Mouse (Mus musculus) forebrain, embryonic 10.5 days (tissue): ENCODE results near the gene Stat2. TPM values are rescaled to one million over a fixed set of nuclear protein-coding genes. Genes with fewer than 3 reads are reported as not detected.
"Not testable (repeated sequence)": the region's sequence is repeated elsewhere in the genome, so short reads cannot be mapped to it uniquely, and the experiment has no call there.

ENCODE experiments used
- DNase-seq: peaks from one replicate; pipeline ENCODE4 v3.0.0-alpha.2; 2017; ENCODE audit warnings: low spot score; ENCODE audit errors: extremely low spot score
- H3K27ac ChIP-seq: fragments of 300-500 bp; sonication (generic); 2 replicates; pipeline ENCODE4 v1.5.1; 2016; ENCODE audit warnings: mild to moderate bottlenecking
- H3K27me3 ChIP-seq: fragments of 300-500 bp; sonication (generic); 2 replicates; pipeline ENCODE4 v1.6.1; 2016; ENCODE audit warnings: mild to moderate bottlenecking; ENCODE audit not compliant: poor library complexity, severe bottlenecking
- H3K36me3 ChIP-seq: fragments of 300-500 bp; sonication (generic); replicated peaks from 2 replicates; pipeline ENCODE4 v1.6.1; 2016; ENCODE audit warnings: mild to moderate bottlenecking, moderate library complexity
- H3K4me1 ChIP-seq: fragments of 300-500 bp; sonication (generic); 2 replicates; pipeline ENCODE4 v1.6.1; 2016
- H3K4me3 ChIP-seq: fragments of 300-500 bp; sonication (generic); 2 replicates; pipeline ENCODE4 v1.5.1; 2016; ENCODE audit warnings: mild to moderate bottlenecking, moderate library complexity
- H3K9me3 ChIP-seq: fragments of 300-500 bp; sonication (generic); 2 replicates; pipeline ENCODE4 v1.6.1; 2016; ENCODE audit warnings: mild to moderate bottlenecking, moderate library complexity
- WGBS: fragments of 180-500 bp; shearing (Covaris S2); methylation state at CpG from one replicate; pipeline ENCODE4 v1.1.7; 2016; 5-methylcytosine and 5-hydroxymethylcytosine counted together
- polyA plus RNA-seq: library from polyadenylated mRNA; unstranded; fragments of >200 nt; fragmentation: Nextera tagmentation; extraction: Ambion mirVana; gene quantifications from 2 replicates; pipeline ENCODE4 v1.2.1, GENCODE M21; 2016

Gene Stat2
- polyA plus RNA-seq, 1 experiment from 2014 or later, result 10.7 TPM

DNA sequence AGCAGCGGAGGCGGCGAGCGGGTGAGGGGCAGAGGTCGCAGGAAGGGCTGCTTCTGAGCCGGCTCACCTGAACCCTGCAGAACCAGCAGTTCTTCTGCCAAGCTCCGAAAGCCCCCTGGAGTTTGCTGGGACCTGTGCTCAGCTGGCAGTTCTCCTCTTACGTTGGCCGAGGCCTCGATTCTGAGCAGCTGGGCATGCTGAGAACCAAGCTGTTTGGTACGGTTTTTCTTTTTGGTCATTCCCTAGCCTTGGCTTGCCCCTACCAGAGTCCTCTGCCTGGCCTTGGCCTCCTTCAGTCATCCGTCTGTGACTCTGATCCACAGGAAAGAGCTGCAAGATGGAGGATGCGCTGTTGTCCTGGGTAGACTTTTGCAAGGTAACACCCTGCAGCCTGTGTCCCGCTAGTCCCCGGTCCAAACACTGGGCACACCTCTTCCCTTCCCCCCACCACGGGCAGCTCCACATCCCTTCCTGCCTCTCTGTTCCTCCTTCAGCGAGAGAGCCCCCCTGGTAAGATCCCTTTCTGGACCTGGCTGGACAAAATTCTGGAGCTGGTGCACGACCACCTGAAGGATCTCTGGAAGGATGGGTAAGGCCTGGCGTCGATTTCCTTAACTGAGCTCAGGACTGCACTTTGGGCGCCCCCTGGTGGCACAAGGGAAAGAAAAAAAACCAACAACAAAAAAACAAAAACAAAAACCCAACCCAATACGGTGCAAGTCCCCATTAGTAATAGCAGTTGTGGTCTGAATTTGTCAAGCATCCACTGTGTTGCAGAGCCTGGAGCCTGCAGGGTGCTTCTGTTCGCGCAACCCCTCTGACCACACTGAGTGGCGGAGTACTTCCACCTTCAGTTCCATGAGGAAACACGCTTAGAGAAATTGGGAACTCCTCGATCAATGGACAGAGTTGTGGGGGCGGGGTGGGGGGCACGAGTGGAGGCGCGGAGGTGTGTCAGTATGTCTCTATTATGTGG, 13.5 kb downstream of the Stat2 start:
- peak; percentile 71 for DNase-seq
- H3K27me3 ChIP-seq, result no peaks in the 10 kb centered on the region
- H3K36me3 ChIP-seq, result peaks cover 70% of the 10 kb centered on the region
- no peak overlapping the region for H3K27ac ChIP-seq
- H3K4me3 ChIP-seq, result no peak overlapping the region
- 67% methylated on average over 31 of the region's 31 CpGs for WGBS
- H3K9me3 ChIP-seq, result no peaks in the 10 kb centered on the region
- no peaks in the 10 kb centered on the region for H3K4me1 ChIP-seq

GRCm38 (mm10) chr10:128290594-128290993, 20.2 kb downstream of the Stat2 start:
- H3K27ac ChIP-seq, H3K9me3 ChIP-seq, H3K4me1 ChIP-seq, H3K4me3 ChIP-seq, H3K27me3 ChIP-seq, DNase-seq: not testable (repeated sequence)
- H3K36me3 ChIP-seq, result peaks cover 38% of the 10 kb centered on the region
- WGBS, result 70% methylated on average over 1 of the region's 1 CpGs

- no peaks in the 10 kb centered on the region for H3K27me3 ChIP-seq
- WGBS, result 82% methylated on average over 13 of the region's 13 CpGs
- no peak for DNase-seq
- peaks cover 15% of the 10 kb centered on the region for H3K36me3 ChIP-seq
- no peak overlapping the region for H3K4me3 ChIP-seq
- H3K4me1 ChIP-seq, result peaks cover 8% of the 10 kb centered on the region; the same call in 1 of the 2 replicates
- H3K9me3 ChIP-seq, result no peaks in the 10 kb centered on the region
- no peak overlapping the region for H3K27ac ChIP-seq
Measured at GRCm38 (mm10) chr10:128296370-128297090, 26.2 kb downstream of the Stat2 start.

GRCm38 (mm10) chr10:128297221-128297620, 26.9 kb downstream of the Stat2 start:
- Histone ChIP-seq H3K4me3 (no peak overlapping the region), H3K36me3 (peaks cover 9% of the 10 kb centered on the region), H3K4me1 (peaks cover 10% of the 10 kb centered on the region), H3K9me3 (no peaks in the 10 kb centered on the region), H3K27me3 (no peaks in the 10 kb centered on the region), H3K27ac (no peak overlapping the region)
- no peak for DNase-seq
- 86% methylated on average over 4 of the region's 4 CpGs for WGBS

- H3K27me3 ChIP-seq, result no peaks in the 10 kb centered on the region
- H3K27ac ChIP-seq, result no peak overlapping the region
- no peak overlapping the region for H3K4me3 ChIP-seq
- no peaks in the 10 kb centered on the region for H3K9me3 ChIP-seq
- H3K4me1 ChIP-seq, result peaks cover 14% of the 10 kb centered on the region
- 86% methylated on average over 11 of the region's 11 CpGs for WGBS
- no peak for DNase-seq
- H3K36me3 ChIP-seq, result peaks cover 5% of the 10 kb centered on the region
Measured at GRCm38 (mm10) chr10:128297622-128298021, 27.3 kb downstream of the Stat2 start.

DNA sequence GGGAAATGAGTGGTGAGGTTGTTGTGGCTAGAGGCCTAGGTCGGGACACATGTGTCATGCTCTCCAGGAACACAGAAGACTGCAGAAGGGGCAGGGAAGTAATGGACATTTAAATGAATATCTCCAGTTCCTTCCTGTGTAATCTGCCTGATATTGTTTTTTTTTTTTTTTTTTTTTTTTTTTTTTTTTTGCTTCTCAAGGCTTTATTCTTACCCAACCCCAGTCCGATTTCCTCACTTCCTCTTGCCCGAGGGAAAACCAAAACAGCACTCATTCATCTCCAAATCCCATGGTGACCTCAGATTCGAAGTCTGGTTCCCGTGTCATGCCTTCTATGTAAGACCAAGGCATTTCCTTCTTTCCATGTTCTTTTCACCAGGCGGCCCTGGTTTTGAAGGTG, 27.9 kb downstream of the Stat2 start:
- no peaks in the 10 kb centered on the region for H3K27me3 ChIP-seq
- H3K27ac ChIP-seq, result no peak overlapping the region
- H3K4me3 ChIP-seq, result no peak overlapping the region
- no peaks in the 10 kb centered on the region for H3K9me3 ChIP-seq
- 77% methylated on average over 6 of the region's 6 CpGs for WGBS
- peaks cover 16% of the 10 kb centered on the region for H3K4me1 ChIP-seq
- H3K36me3 ChIP-seq, result no peaks in the 10 kb centered on the region
- no peak for DNase-seq

- no peak within 1 kb of the TSS for H3K27ac ChIP-seq
- WGBS, result 87% methylated on average over 11 of the region's 11 CpGs
- peaks cover 19% of the 10 kb centered on the region for H3K4me1 ChIP-seq
- H3K4me3 ChIP-seq, result no peak within 1 kb of the TSS
- H3K36me3 ChIP-seq, result no peaks in the 10 kb centered on the region
- no peak for DNase-seq
- H3K27me3 ChIP-seq, result no peaks in the 10 kb centered on the region
- no peaks in the 10 kb centered on the region for H3K9me3 ChIP-seq
Measured at GRCm38 (mm10) chr10:128298702-128299171, 28.4 kb downstream of the Stat2 start, which contains the start of gene Il23a. Gene Il23a, minus strand, starts transcription at chr10:128298752.

- Histone ChIP-seq H3K36me3 (peaks cover 20% of the 10 kb centered on the region), H3K27me3 (no peaks in the 10 kb centered on the region), H3K9me3 (no peaks in the 10 kb centered on the region), H3K4me1 (peaks cover 21% of the 10 kb centered on the region), H3K27ac (peak overlapping the region; percentile 91), H3K4me3 (peak overlapping the region; percentile 60)
- 54% methylated on average over 3 of the region's 3 CpGs for WGBS
- DNase-seq, result peak; percentile 19
Measured at GRCm38 (mm10) chr10:128302357-128302756, 32.0 kb downstream of the Stat2 start.

GRCm38 (mm10) chr10:128302785-128303125, 32.4 kb downstream of the Stat2 start:
- 1% methylated on average over 9 of the region's 9 CpGs for WGBS
- DNase-seq, result no peak

GRCm38 (mm10) chr10:128303126-128304021, 33.0 kb downstream of the Stat2 start, which contains the start of gene Pan2:
Gene Pan2, plus strand, starts transcription at chr10:128303335.
- Histone ChIP-seq H3K4me3 (peak within 1 kb of the TSS; percentile 60), H3K4me1 (peaks cover 21% of the 10 kb centered on the region), H3K36me3 (peaks cover 26% of the 10 kb centered on the region), H3K9me3 (no peaks in the 10 kb centered on the region), H3K27ac (peak within 1 kb of the TSS; percentile 91), H3K27me3 (no peaks in the 10 kb centered on the region)
- 2% methylated on average over 37 of the region's 37 CpGs for WGBS
- DNase-seq, result peak; percentile 100

More at GRCm38 (mm10) chr10:128302785-128303125, 32.4 kb downstream of the Stat2 start:
- H3K4me3 ChIP-seq, result peak overlapping the region; percentile 60
- peaks cover 20% of the 10 kb centered on the region for H3K36me3 ChIP-seq
- no peaks in the 10 kb centered on the region for H3K27me3 ChIP-seq
- peaks cover 21% of the 10 kb centered on the region for H3K4me1 ChIP-seq
- no peaks in the 10 kb centered on the region for H3K9me3 ChIP-seq
- H3K27ac ChIP-seq, result peak overlapping the region; percentile 91

DNA sequence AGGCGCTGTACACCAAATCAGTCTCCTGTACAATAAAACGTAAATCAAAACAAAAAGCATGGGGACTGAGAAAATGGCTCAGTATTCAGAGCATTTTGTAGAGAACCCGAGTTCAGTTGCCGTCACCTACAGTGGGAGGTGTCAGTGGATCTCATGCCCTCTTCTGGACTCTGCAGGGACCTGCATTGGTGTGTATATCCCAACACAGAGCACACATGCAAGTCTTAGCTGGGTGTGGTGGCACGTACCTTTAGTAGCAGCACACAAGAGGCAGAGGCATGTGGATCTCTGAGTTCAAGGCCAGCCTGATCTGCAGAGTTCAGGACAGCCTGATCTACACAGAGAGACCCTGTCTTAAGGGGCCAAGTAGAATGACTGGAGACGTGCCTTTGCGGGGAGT, 39.3 kb downstream of the Stat2 start:
- no peaks in the 10 kb centered on the region for H3K27me3 ChIP-seq
- no peak for DNase-seq
- 95% methylated on average over 7 of the region's 7 CpGs for WGBS
- H3K4me3 ChIP-seq, result no peak overlapping the region
- no peaks in the 10 kb centered on the region for H3K9me3 ChIP-seq
- peaks cover 89% of the 10 kb centered on the region for H3K36me3 ChIP-seq
- H3K27ac ChIP-seq, result no peak overlapping the region
- H3K4me1 ChIP-seq, result peaks cover under 1% of the 10 kb centered on the region

- Histone ChIP-seq H3K9me3 (no peaks in the 10 kb centered on the region), H3K4me1 (no peaks in the 10 kb centered on the region), H3K27ac (no peak overlapping the region), H3K27me3 (no peaks in the 10 kb centered on the region), H3K4me3 (no peak overlapping the region), H3K36me3 (peaks cover 94% of the 10 kb centered on the region)
- DNase-seq, result no peak
- WGBS, result 91% methylated on average over 11 of the region's 11 CpGs
Measured at GRCm38 (mm10) chr10:128310177-128310576, 39.8 kb downstream of the Stat2 start.
